Mouse (Mus musculus): ENCODE data around the gene Tgfbr3. TPM values are rescaled to one million over a fixed set of nuclear protein-coding genes. Genes with fewer than 3 reads are reported as not detected.

Gene Tgfbr3
- polyA plus RNA-seq, 1 experiment = 7.5 TPM

DNA sequence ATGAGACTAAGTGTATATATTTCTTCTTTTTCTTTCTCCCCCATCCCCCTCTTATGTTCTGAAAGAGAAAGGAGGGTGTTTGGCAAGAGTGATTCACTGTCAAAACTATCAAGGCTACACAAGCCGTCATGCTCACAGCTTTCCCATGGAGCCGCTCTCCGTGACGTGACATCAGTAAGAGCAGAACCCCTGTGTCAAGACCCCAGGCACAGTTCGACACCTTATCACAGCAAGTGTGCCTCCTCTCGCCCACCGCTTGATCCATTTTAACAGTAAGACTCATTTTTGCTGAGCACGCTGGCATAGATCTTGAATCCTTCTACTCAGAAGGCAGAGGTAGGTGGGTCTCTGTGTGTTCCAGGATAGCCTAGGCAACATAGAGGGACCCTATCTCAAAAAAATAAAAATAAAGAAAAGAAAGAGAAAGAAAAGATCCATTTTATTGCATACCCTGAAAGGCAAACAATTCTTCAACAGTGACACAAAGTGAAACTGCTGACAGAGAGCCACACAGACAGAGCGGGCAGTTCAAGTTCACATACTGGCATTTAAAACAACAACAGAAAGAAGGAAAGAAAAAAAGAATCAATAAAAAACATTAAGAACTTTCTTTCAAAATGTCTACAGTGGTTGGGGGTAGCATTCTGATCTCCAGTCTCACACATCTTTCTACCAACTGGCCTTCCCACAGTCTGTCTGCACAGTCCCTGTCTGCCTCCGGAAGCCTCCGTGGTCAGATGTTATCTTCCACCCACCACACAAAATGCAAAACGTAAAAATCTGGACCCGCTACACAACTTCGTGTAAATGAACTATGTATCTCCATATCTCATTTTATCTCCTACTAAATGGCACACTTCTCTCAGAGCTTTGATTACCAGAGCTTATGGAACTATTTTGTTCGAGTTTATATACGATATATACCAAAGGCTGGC is 24.7 kb downstream of the Tgfbr3 start:
- no peak overlapping the region for H3K27ac ChIP-seq (ENCODE audit: insufficient read depth, low read depth, low read length)
- TF ChIP-seq POLR2A (IDR thresholded peaks at IDR 0.05; ENCODE audit: low read depth, low read length) (no peak), CTCF (IDR thresholded peaks at IDR 0.05; ENCODE audit: extremely low read depth, insufficient read length, insufficient replicate concordance, low read depth, low read length) (no peak)
- WGBS = 85% methylated on average over 16 of the region's 16 CpGs

DNA sequence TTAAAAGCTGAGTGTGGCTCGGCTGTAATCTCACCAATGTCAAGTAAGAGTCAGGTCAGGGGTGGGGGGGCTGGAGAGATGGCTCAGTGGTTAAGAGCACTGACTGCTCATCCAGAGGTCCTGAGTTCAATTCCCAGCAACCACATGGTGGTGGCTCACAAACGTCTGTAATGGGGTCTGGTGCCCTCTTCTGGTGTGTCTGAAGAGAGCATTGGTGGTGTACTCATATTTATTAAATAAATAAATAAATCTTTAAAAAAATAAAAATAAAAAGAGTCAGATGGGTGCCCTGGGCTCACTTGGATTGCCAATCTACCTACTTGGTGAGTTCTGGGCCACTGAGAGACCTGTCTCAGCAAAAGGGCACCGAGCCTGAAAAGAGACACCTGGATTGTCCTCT is 25.6 kb downstream of the Tgfbr3 start:
- TF ChIP-seq CTCF (IDR thresholded peaks at IDR 0.05; ENCODE audit: extremely low read depth, insufficient read length, insufficient replicate concordance, low read depth, low read length) = no peak
- no peak for TF ChIP-seq POLR2A (IDR thresholded peaks at IDR 0.05; ENCODE audit: low read depth, low read length)
- Histone ChIP-seq H3K27me3 (ENCODE audit: control insufficient read depth, insufficient read depth, low read length) (no peaks in the 10 kb centered on the region), H3K27ac (ENCODE audit: insufficient read depth, low read depth, low read length) (no peak overlapping the region), H3K4me3 (ENCODE audit: low read depth, low read length) (no peak overlapping the region), H3K36me3 (ENCODE audit: control insufficient read depth, insufficient read depth, low read length) (no peaks in the 10 kb centered on the region), H3K4me1 (ENCODE audit: control insufficient read depth, insufficient read depth, insufficient read length, low read length) (no peaks in the 10 kb centered on the region)
- 86% methylated on average over 3 of the region's 3 CpGs for WGBS

More for the DNA sequence above, 24.7 kb downstream of the Tgfbr3 start:
- Histone ChIP-seq H3K4me3 (ENCODE audit: low read depth, low read length) (no peak overlapping the region), H3K27me3 (ENCODE audit: control insufficient read depth, insufficient read depth, low read length) (no peaks in the 10 kb centered on the region), H3K36me3 (ENCODE audit: control insufficient read depth, insufficient read depth, low read length) (no peaks in the 10 kb centered on the region), H3K4me1 (ENCODE audit: control insufficient read depth, insufficient read depth, insufficient read length, low read length) (no peaks in the 10 kb centered on the region; the same call in 1 of the 2 replicates)

DNA sequence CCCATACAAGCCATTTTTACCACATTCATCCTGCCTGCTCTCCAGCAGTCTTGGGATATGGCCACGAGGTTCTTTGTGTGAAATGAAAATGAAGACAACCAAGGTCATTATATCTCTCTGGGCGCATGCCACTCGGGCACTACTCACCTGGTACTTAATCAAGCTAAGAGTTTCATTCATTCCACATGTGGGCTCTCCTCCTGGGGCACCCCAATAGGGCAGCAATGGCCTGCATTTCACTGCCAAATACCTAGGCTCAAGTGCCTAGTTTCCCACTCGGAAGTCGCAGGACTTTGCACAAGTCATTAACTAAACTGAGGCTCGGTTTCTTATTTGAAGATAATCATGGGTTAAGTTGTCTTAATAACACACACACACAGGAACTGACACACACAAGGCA is 27.5 kb downstream of the Tgfbr3 start:
- TF ChIP-seq CTCF (IDR thresholded peaks at IDR 0.05; ENCODE audit: extremely low read depth, insufficient read length, insufficient replicate concordance, low read depth, low read length) = no peak
- no peak for TF ChIP-seq POLR2A (IDR thresholded peaks at IDR 0.05; ENCODE audit: low read depth, low read length)
- 75% methylated on average over 6 of the region's 6 CpGs for WGBS
- Histone ChIP-seq H3K4me3 (ENCODE audit: low read depth, low read length) (no peak overlapping the region), H3K27me3 (ENCODE audit: control insufficient read depth, insufficient read depth, low read length) (no peaks in the 10 kb centered on the region), H3K27ac (ENCODE audit: insufficient read depth, low read depth, low read length) (no peak overlapping the region), H3K36me3 (ENCODE audit: control insufficient read depth, insufficient read depth, low read length) (no peaks in the 10 kb centered on the region), H3K4me1 (ENCODE audit: control insufficient read depth, insufficient read depth, insufficient read length, low read length) (no peaks in the 10 kb centered on the region)

DNA sequence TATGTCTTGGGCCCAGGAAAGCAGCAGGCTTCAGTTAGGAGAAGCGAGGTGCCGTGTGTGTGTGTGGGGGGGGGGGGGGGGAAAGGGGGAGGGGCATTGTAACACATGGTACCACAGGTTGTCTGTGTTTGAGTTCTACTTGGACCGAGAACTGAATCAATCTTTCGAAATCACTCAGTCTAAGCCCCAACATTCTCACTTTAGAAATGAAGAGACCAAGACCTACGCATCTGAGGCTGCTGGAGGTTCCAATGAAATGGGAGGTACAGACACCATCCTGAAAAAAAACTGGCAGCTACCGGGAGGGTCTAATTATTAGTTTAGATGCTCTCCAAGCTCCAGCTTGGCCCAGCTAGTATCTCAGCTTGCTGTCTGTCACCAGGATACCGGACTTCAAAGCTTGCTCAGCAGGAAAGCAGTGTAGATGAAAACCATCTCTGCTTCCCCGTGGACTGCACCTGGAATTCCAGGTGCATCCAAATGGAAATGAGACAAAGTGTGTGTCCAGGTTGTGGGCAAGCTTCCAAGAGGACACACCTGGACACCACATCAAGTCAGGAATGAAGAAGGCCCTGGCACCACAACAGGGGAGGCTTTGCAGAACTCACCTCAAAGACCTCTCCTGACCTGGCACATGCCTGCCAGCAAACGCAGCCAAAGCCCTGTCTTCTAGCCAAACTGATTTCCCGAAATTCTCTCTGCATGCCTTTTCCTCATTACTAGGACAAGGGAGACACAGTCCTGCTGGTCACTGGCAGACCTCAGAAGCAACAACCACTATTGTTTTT is 28.5 kb downstream of the Tgfbr3 start:
- TF ChIP-seq CTCF (IDR thresholded peaks at IDR 0.05; ENCODE audit: extremely low read depth, insufficient read length, insufficient replicate concordance, low read depth, low read length) = no peak
- no peak for TF ChIP-seq POLR2A (IDR thresholded peaks at IDR 0.05; ENCODE audit: low read depth, low read length)
- Histone ChIP-seq H3K4me3 (ENCODE audit: low read depth, low read length) (no peak overlapping the region), H3K4me1 (ENCODE audit: control insufficient read depth, insufficient read depth, insufficient read length, low read length) (no peaks in the 10 kb centered on the region), H3K27ac (ENCODE audit: insufficient read depth, low read depth, low read length) (no peak overlapping the region), H3K27me3 (ENCODE audit: control insufficient read depth, insufficient read depth, low read length) (no peaks in the 10 kb centered on the region), H3K36me3 (ENCODE audit: control insufficient read depth, insufficient read depth, low read length) (no peaks in the 10 kb centered on the region)
- 67% methylated on average over 10 of the region's 10 CpGs for WGBS

DNA sequence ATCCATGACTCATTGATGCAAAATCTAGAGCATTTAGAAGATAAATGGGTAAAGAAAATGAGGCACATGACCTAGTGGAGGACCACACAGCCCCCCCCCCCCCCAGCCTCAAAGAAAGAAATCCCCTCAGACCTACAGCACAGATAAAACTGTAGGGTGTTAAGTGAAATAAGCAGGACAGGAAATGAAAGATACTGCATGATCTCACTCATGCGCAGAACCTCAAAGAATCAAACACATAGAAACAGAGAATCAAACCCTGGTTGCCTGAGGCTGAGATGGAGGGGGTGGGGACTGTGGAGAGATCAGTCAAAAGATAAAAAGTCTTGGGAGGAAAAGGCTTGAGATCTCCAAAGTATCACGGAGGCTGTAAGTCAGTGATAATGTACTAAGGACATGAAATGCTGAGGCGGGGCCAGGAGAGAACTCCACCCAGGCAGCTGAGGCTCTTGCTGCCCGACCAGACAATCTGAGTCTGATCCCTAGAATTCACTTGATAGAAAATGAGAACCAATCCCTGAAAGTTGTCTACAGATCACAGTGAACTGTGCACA is 29.9 kb downstream of the Tgfbr3 start:
- Histone ChIP-seq H3K27ac (ENCODE audit: insufficient read depth, low read depth, low read length) (no peak overlapping the region), H3K4me3 (ENCODE audit: low read depth, low read length) (no peak overlapping the region), H3K27me3 (ENCODE audit: control insufficient read depth, insufficient read depth, low read length) (no peaks in the 10 kb centered on the region), H3K4me1 (ENCODE audit: control insufficient read depth, insufficient read depth, insufficient read length, low read length) (no peaks in the 10 kb centered on the region), H3K36me3 (ENCODE audit: control insufficient read depth, insufficient read depth, low read length) (no peaks in the 10 kb centered on the region)
- WGBS = 68% methylated on average over 4 of the region's 4 CpGs
- no peak for TF ChIP-seq CTCF (IDR thresholded peaks at IDR 0.05; ENCODE audit: extremely low read depth, insufficient read length, insufficient replicate concordance, low read depth, low read length)
- TF ChIP-seq POLR2A (IDR thresholded peaks at IDR 0.05; ENCODE audit: low read depth, low read length) = no peak

DNA sequence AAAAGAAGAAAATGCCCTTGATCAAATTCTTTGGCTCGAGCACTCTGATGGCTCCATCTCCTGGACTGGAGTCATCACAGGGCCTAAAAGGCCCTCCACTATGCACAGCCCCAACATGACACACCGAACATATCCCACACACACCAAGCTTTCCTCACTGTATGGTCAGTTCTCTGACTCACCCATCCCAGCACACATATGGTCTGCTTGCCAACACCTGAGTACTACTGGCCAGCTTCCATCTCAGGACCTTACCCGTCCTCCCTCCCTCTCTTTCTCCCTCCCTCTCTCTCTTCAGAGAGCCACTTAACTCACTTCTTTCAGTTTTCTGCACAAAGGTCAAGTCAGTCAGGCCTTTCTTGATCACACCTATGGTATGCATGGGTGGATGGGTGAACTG is 36.0 kb downstream of the Tgfbr3 start:
- Histone ChIP-seq H3K27ac (ENCODE audit: insufficient read depth, low read depth, low read length) (no peak overlapping the region), H3K36me3 (ENCODE audit: control insufficient read depth, insufficient read depth, low read length) (no peaks in the 10 kb centered on the region), H3K4me1 (ENCODE audit: control insufficient read depth, insufficient read depth, insufficient read length, low read length) (no peaks in the 10 kb centered on the region), H3K4me3 (ENCODE audit: low read depth, low read length) (no peak overlapping the region), H3K27me3 (ENCODE audit: control insufficient read depth, insufficient read depth, low read length) (no peaks in the 10 kb centered on the region)
- 88% methylated on average over 3 of the region's 3 CpGs for WGBS
- TF ChIP-seq CTCF (IDR thresholded peaks at IDR 0.05; ENCODE audit: extremely low read depth, insufficient read length, insufficient replicate concordance, low read depth, low read length) = no peak
- no peak for TF ChIP-seq POLR2A (IDR thresholded peaks at IDR 0.05; ENCODE audit: low read depth, low read length)

Measured in small intestine, adult 2 months (tissue).